Comparison of ENCODE assay signal across 29 mouse cellular contexts in genomic region chr19:38156243-38156642, GRCm38 (mm10). TPM values are rescaled to one million over a fixed set of nuclear protein-coding genes. Genes with fewer than 3 reads are reported as not detected.
DNase-seq lines count a peak whose midpoint lies in the region; ATAC-seq and TF ChIP-seq lines count a peak whose summit lies in the region.
"Had no signal": no experiment of that assay in that cellular context is flagged by ENCODE, and none has a peak within 500 bp of the region (broad histone marks: within the 10 kb centered on the region; RNA-seq: fewer than 3 reads in every experiment).

No protein-coding gene starts in this region.

- 100% methylated on average over 1 of the region's 1 CpGs for WGBS in intestine, postnatal 0 days
- WGBS in intestine, embryonic 16.5 days, result 96% methylated on average over 1 of the region's 1 CpGs
- WGBS in hindbrain, postnatal 0 days, result 98% methylated on average over 1 of the region's 1 CpGs
- 100% methylated on average over 1 of the region's 1 CpGs for WGBS in midbrain, postnatal 0 days

- TF ChIP-seq CTCF in intestine, postnatal 0 days (IDR thresholded peaks at IDR 0.05; ENCODE audit: low read depth), result 0 out of 2 replicates have a peak, but pooled peaks have one; percentile 9
- no peak for TF ChIP-seq CTCF in hindbrain, postnatal 0 days (IDR thresholded peaks at IDR 0.05; ENCODE audit: low read depth)
- TF ChIP-seq CTCF in midbrain, postnatal 0 days (IDR thresholded peaks at IDR 0.05), result no peak

- no peak overlapping the region for H3K4me3 ChIP-seq in intestine, postnatal 0 days (ENCODE audit: low read depth, low read length)
- no peak overlapping the region for H3K4me3 ChIP-seq in intestine, embryonic 16.5 days (ENCODE audit: low read length)
- no peak overlapping the region for H3K4me3 ChIP-seq in hindbrain, postnatal 0 days (ENCODE audit: low read length)
- no peak overlapping the region for H3K4me3 ChIP-seq in midbrain, postnatal 0 days (ENCODE audit: low read depth, low read length)
- H3K4me3 ChIP-seq: embryonic facial prominence, embryonic 12.5 days; heart, adult 2 months; hindbrain, embryonic 13.5 days; limb, embryonic 15.5 days; megakaryocyte, embryonic 14.5 days; neural tube, embryonic 12.5 days had no signal

- no peak overlapping the region for H3K27ac ChIP-seq in intestine, postnatal 0 days (ENCODE audit: low read depth, low read length)
- H3K27ac ChIP-seq in intestine, embryonic 16.5 days (ENCODE audit: low read length), result no peak overlapping the region
- H3K27ac ChIP-seq in hindbrain, postnatal 0 days, result no peak overlapping the region
- H3K27ac ChIP-seq in midbrain, postnatal 0 days (ENCODE audit: low read depth, low read length), result no peak overlapping the region
- H3K27ac ChIP-seq: embryonic facial prominence, embryonic 12.5 days; heart, adult 2 months; hindbrain, embryonic 13.5 days; limb, embryonic 15.5 days; neural tube, embryonic 12.5 days had no signal

- H3K9me3 ChIP-seq in intestine, postnatal 0 days (ENCODE audit: control insufficient read depth), result no peaks in the 10 kb centered on the region
- H3K9me3 ChIP-seq in intestine, embryonic 16.5 days (ENCODE audit: control insufficient read depth, low read length), result no peaks in the 10 kb centered on the region
- no peaks in the 10 kb centered on the region for H3K9me3 ChIP-seq in hindbrain, postnatal 0 days (ENCODE audit: low read length)
- H3K9me3 ChIP-seq in midbrain, postnatal 0 days (ENCODE audit: low read length), result no peaks in the 10 kb centered on the region
- H3K9me3 ChIP-seq: embryonic facial prominence, embryonic 12.5 days; hindbrain, embryonic 13.5 days; limb, embryonic 15.5 days; neural tube, embryonic 12.5 days had no signal

- DNase-seq in 416B (ENCODE audit: low read depth) (peak; percentile 21), ES-CJ7 (ENCODE audit: low read depth, low spot score) (peak; percentile 69)
- peak; percentile 5 for DNase-seq in induced T-regulatory cell, adult 2 months (ENCODE audit: low read depth)
- DNase-seq in hindbrain, postnatal 0 days (ENCODE audit: low spot score), result no peak
- no peak for DNase-seq in midbrain, postnatal 0 days (ENCODE audit: low spot score)
- DNase-seq: adrenal gland, adult 8-10 months; cerebellum, adult 11-12 months; forebrain, postnatal 0 days; gastrocnemius, postnatal 25 days; heart, adult 2 months; heart, postnatal 36 days; kidney, adult 9 months; kidney, postnatal 14 days; lung, embryonic 14.5 days; lung, postnatal 36 days; midbrain, embryonic 14.5 days; thymus, postnatal 36 days had no signal

- H3K9ac ChIP-seq in intestine, postnatal 0 days (ENCODE audit: low read depth, low read length), result no peak overlapping the region
- H3K9ac ChIP-seq in intestine, embryonic 16.5 days (ENCODE audit: low read depth, low read length), result no peak overlapping the region
- H3K9ac ChIP-seq in hindbrain, postnatal 0 days (replicated peaks; ENCODE audit: low read length), result no peak overlapping the region
- H3K9ac ChIP-seq in midbrain, postnatal 0 days (replicated peaks; ENCODE audit: low read length, poor library complexity, severe bottlenecking), result no peak overlapping the region
- H3K9ac ChIP-seq: embryonic facial prominence, embryonic 12.5 days; forebrain, postnatal 0 days; hindbrain, embryonic 13.5 days; limb, embryonic 15.5 days; lung, embryonic 14.5 days; neural tube, embryonic 12.5 days had no signal

- H3K36me3 ChIP-seq in intestine, postnatal 0 days (ENCODE audit: control insufficient read depth, insufficient read depth), result no peaks in the 10 kb centered on the region
- H3K36me3 ChIP-seq in intestine, embryonic 16.5 days (ENCODE audit: control insufficient read depth, insufficient read depth, low read length), result no peaks in the 10 kb centered on the region
- no peaks in the 10 kb centered on the region for H3K36me3 ChIP-seq in hindbrain, postnatal 0 days (ENCODE audit: insufficient read depth, low read length)
- H3K36me3 ChIP-seq in midbrain, postnatal 0 days (ENCODE audit: insufficient read depth, low read length), result no peaks in the 10 kb centered on the region
- H3K36me3 ChIP-seq: embryonic facial prominence, embryonic 12.5 days; hindbrain, embryonic 13.5 days; limb, embryonic 15.5 days; neural tube, embryonic 12.5 days had no signal

- ATAC-seq in intestine, postnatal 0 days, result no peak
- no peak for ATAC-seq in intestine, embryonic 16.5 days
- ATAC-seq in hindbrain, postnatal 0 days, result no peak
- no peak for ATAC-seq in midbrain, postnatal 0 days (ENCODE audit: low FRiP score)
- ATAC-seq: activated CD4-positive, CD25-positive, alpha-beta regulatory T cell, adult 4 months; forebrain, postnatal 0 days had no signal

- no peaks in the 10 kb centered on the region for H3K4me1 ChIP-seq in intestine, postnatal 0 days (replicated peaks; ENCODE audit: control insufficient read depth, insufficient read depth, low read length)
- no peaks in the 10 kb centered on the region for H3K4me1 ChIP-seq in intestine, embryonic 16.5 days (ENCODE audit: control insufficient read depth, insufficient read depth, low read length)
- H3K4me1 ChIP-seq in hindbrain, postnatal 0 days (ENCODE audit: insufficient read depth, low read length), result no peaks in the 10 kb centered on the region
- H3K4me1 ChIP-seq in midbrain, postnatal 0 days (ENCODE audit: insufficient read depth, low read length), result no peaks in the 10 kb centered on the region
- H3K4me1 ChIP-seq: embryonic facial prominence, embryonic 12.5 days; hindbrain, embryonic 13.5 days; limb, embryonic 15.5 days; neural tube, embryonic 12.5 days had no signal

- H3K4me2 ChIP-seq in intestine, postnatal 0 days (replicated peaks; ENCODE audit: low read depth), result no peak overlapping the region
- H3K4me2 ChIP-seq in intestine, embryonic 16.5 days (ENCODE audit: low read depth, low read length), result no peak overlapping the region
- H3K4me2 ChIP-seq in hindbrain, postnatal 0 days (ENCODE audit: low read depth, low read length), result no peak overlapping the region
- no peak overlapping the region for H3K4me2 ChIP-seq in midbrain, postnatal 0 days (ENCODE audit: low read depth, low read length, poor library complexity, severe bottlenecking)
- H3K4me2 ChIP-seq: embryonic facial prominence, embryonic 12.5 days; hindbrain, embryonic 13.5 days; limb, embryonic 15.5 days; lung, embryonic 14.5 days; neural tube, embryonic 12.5 days had no signal

- H3K27me3 ChIP-seq in intestine, postnatal 0 days (replicated peaks; ENCODE audit: control insufficient read depth, insufficient read depth, low read length), result no peaks in the 10 kb centered on the region
- H3K27me3 ChIP-seq in intestine, embryonic 16.5 days (replicated peaks; ENCODE audit: control insufficient read depth, insufficient read depth, low read length), result no peaks in the 10 kb centered on the region
- H3K27me3 ChIP-seq in hindbrain, postnatal 0 days (ENCODE audit: insufficient read depth, low read length), result no peaks in the 10 kb centered on the region
- no peaks in the 10 kb centered on the region for H3K27me3 ChIP-seq in midbrain, postnatal 0 days (ENCODE audit: insufficient read depth, low read length)
- H3K27me3 ChIP-seq: embryonic facial prominence, embryonic 12.5 days; hindbrain, embryonic 13.5 days; limb, embryonic 15.5 days; neural tube, embryonic 12.5 days had no signal

RNA-seq across cellular contexts. Expression of gene Pde6c, which starts 23.7 kb away (rescaled TPM):
- polyA plus RNA-seq in intestine, postnatal 0 days (2015; fragmentation: Nextera tagmentation; extraction: Ambion mirVana), result 0.25 and 0.60 TPM in 2 replicates
- polyA plus RNA-seq in intestine, embryonic 16.5 days (2015; fragmentation: Nextera tagmentation; extraction: Ambion mirVana), result 0.06 and 0.13 TPM in 2 replicates
- not detected in 2 replicates for total RNA-seq in hindbrain, postnatal 0 days (2014; rRNA removed)
- 0.46 and 0.48 TPM in 2 replicates for polyA plus RNA-seq in hindbrain, postnatal 0 days (2015; fragmentation: Nextera tagmentation; extraction: Ambion mirVana)
- total RNA-seq in midbrain, postnatal 0 days (2014; rRNA removed), result 0.09 TPM in 1 of 2 replicates, not detected in the other
- polyA plus RNA-seq in midbrain, postnatal 0 days (2015; fragmentation: Nextera tagmentation; extraction: Ambion mirVana), result 0.19 TPM in 1 of 2 replicates, not detected in the other
- total RNA-seq: adrenal gland, adult 8-10 months; forebrain, postnatal 0 days; gastrocnemius, postnatal 25 days; heart, adult 2 months; heart, postnatal 36 days had no signal
- polyA plus RNA-seq: activated CD4-positive, CD25-positive, alpha-beta regulatory T cell, adult 4 months; embryonic facial prominence, embryonic 12.5 days; forebrain, embryonic 11.5 days; heart, adult 2 months; heart, embryonic 14.5 days; limb, embryonic 15.5 days; lung, embryonic 14.5 days; neural tube, embryonic 12.5 days; spleen, adult 2 months had no signal

RNA-seq across cellular contexts. Expression of gene Rbp4, which starts 31.2 kb away (rescaled TPM):
- 15.7 and 16.8 TPM in 2 replicates for polyA plus RNA-seq in intestine, postnatal 0 days (2015; fragmentation: Nextera tagmentation; extraction: Ambion mirVana)
- polyA plus RNA-seq in intestine, embryonic 16.5 days (2015; fragmentation: Nextera tagmentation; extraction: Ambion mirVana), result 54.0 and 78.5 TPM in 2 replicates
- 2.0 and 5.1 TPM in 2 replicates for total RNA-seq in hindbrain, postnatal 0 days (2014; rRNA removed)
- 20.3 and 21.3 TPM in 2 replicates for polyA plus RNA-seq in hindbrain, postnatal 0 days (2015; fragmentation: Nextera tagmentation; extraction: Ambion mirVana)
- 0.47 and 11.1 TPM in 2 replicates for total RNA-seq in midbrain, postnatal 0 days (2014; rRNA removed)
- 7.8 and 10.1 TPM in 2 replicates for polyA plus RNA-seq in midbrain, postnatal 0 days (2015; fragmentation: Nextera tagmentation; extraction: Ambion mirVana)
- polyA plus RNA-seq: activated CD4-positive, CD25-positive, alpha-beta regulatory T cell, adult 4 months had no signal

RNA-seq across cellular contexts. Expression of gene Ffar4, which starts 59.4 kb away (rescaled TPM):
- polyA plus RNA-seq in intestine, postnatal 0 days (2015; fragmentation: Nextera tagmentation; extraction: Ambion mirVana), result 4.7 and 5.3 TPM in 2 replicates
- polyA plus RNA-seq in intestine, embryonic 16.5 days (2015; fragmentation: Nextera tagmentation; extraction: Ambion mirVana), result 5.9 and 7.5 TPM in 2 replicates
- 0.11 TPM in 1 of 2 replicates, not detected in the other for total RNA-seq in hindbrain, postnatal 0 days (2014; rRNA removed)
- 0.24 and 0.29 TPM in 2 replicates for polyA plus RNA-seq in hindbrain, postnatal 0 days (2015; fragmentation: Nextera tagmentation; extraction: Ambion mirVana)
- 0.16 TPM in 1 of 2 replicates, not detected in the other for total RNA-seq in midbrain, postnatal 0 days (2014; rRNA removed)
- 0.12 and 0.51 TPM in 2 replicates for polyA plus RNA-seq in midbrain, postnatal 0 days (2015; fragmentation: Nextera tagmentation; extraction: Ambion mirVana)
- total RNA-seq: left cerebral cortex, postnatal 36 days had no signal
- polyA plus RNA-seq: embryonic facial prominence, embryonic 12.5 days; forebrain, embryonic 11.5 days; heart, embryonic 14.5 days; hindbrain, embryonic 13.5 days; neural tube, embryonic 12.5 days had no signal

Comparison
In these comparisons a context has a peak if more than half of its experiments do, and no peak if none do; other contexts are left out.
1. DNase-seq: peak in 416B (single experiment), ES-CJ7 (single experiment) and induced T-regulatory cell, adult 2 months (single experiment); none in hindbrain, postnatal 0 days (single experiment) and midbrain, postnatal 0 days (single experiment).